Mouse (Mus musculus): ENCODE results near the gene Spaca9.

Gene Spaca9

GRCm38 (mm10) chr2:28699361-28700335, at the start of gene Spaca9, which contains the start of gene Ak8:
Spaca9 (minus strand) TSS chr2:28699727.
Ak8 (plus strand) TSS chr2:28700164.
- DNase-seq (ENCODE audit: extremely low read depth, low read depth, low spot score) = no peak

GRCm38 (mm10) chr2:28747705-28748104, 48.2 kb upstream of the Spaca9 start:
- no peak for DNase-seq (ENCODE audit: extremely low read depth, low read depth, low spot score)

- no peak for DNase-seq (ENCODE audit: extremely low read depth, low read depth, low spot score)
Observed at GRCm38 (mm10) chr2:28746682-28747332, 47.3 kb upstream of the Spaca9 start.

GRCm38 (mm10) chr2:28742701-28743100, 43.2 kb upstream of the Spaca9 start:
- no peak for DNase-seq (ENCODE audit: extremely low read depth, low read depth, low spot score)

- DNase-seq (ENCODE audit: extremely low read depth, low read depth, low spot score) = no peak
Observed at GRCm38 (mm10) chr2:28740159-28740558, 40.6 kb upstream of the Spaca9 start.

GRCm38 (mm10) chr2:28737112-28737511, 37.6 kb upstream of the Spaca9 start:
- no peak for DNase-seq (ENCODE audit: extremely low read depth, low read depth, low spot score)

GRCm38 (mm10) chr2:28730676-28731075, 31.1 kb upstream of the Spaca9 start:
- no peak for DNase-seq (ENCODE audit: extremely low read depth, low read depth, low spot score)

GRCm38 (mm10) chr2:28727786-28728404, 28.4 kb upstream of the Spaca9 start:
- DNase-seq (ENCODE audit: extremely low read depth, low read depth, low spot score) = no peak

- DNase-seq (ENCODE audit: extremely low read depth, low read depth, low spot score) = no peak
Observed at GRCm38 (mm10) chr2:28723912-28724311, 24.4 kb upstream of the Spaca9 start.

- DNase-seq (ENCODE audit: extremely low read depth, low read depth, low spot score) = no peak
Observed at GRCm38 (mm10) chr2:28722419-28722818, 22.9 kb upstream of the Spaca9 start.

GRCm38 (mm10) chr2:28713036-28713435, 13.5 kb upstream of the Spaca9 start:
- DNase-seq (ENCODE audit: extremely low read depth, low read depth, low spot score) = no peak

GRCm38 (mm10) chr2:28706787-28707186, 7.3 kb upstream of the Spaca9 start:
- no peak for DNase-seq (ENCODE audit: extremely low read depth, low read depth, low spot score)

GRCm38 (mm10) chr2:28706106-28706636, 6.6 kb upstream of the Spaca9 start:
- DNase-seq (ENCODE audit: extremely low read depth, low read depth, low spot score) = no peak

- no peak for DNase-seq (ENCODE audit: extremely low read depth, low read depth, low spot score)
Observed at GRCm38 (mm10) chr2:28701646-28702262, 2.2 kb upstream of the Spaca9 start.

GRCm38 (mm10) chr2:28698566-28698965, 961 bp downstream of the Spaca9 start:
- DNase-seq (ENCODE audit: extremely low read depth, low read depth, low spot score) = no peak

- DNase-seq (ENCODE audit: extremely low read depth, low read depth, low spot score) = no peak
Observed at GRCm38 (mm10) chr2:28692692-28693091, 6.8 kb downstream of the Spaca9 start.

- no peak for DNase-seq (ENCODE audit: extremely low read depth, low read depth, low spot score)
Observed at GRCm38 (mm10) chr2:28688431-28688830, 11.1 kb downstream of the Spaca9 start.

- no peak for DNase-seq (ENCODE audit: extremely low read depth, low read depth, low spot score)
Observed at GRCm38 (mm10) chr2:28685895-28686294, 13.6 kb downstream of the Spaca9 start.

GRCm38 (mm10) chr2:28681718-28682117, 17.8 kb downstream of the Spaca9 start:
- no peak for DNase-seq (ENCODE audit: extremely low read depth, low read depth, low spot score)

GRCm38 (mm10) chr2:28680710-28681109, 18.8 kb downstream of the Spaca9 start:
- DNase-seq (ENCODE audit: extremely low read depth, low read depth, low spot score) = no peak

GRCm38 (mm10) chr2:28676005-28676404, 23.5 kb downstream of the Spaca9 start:
- no peak for DNase-seq (ENCODE audit: extremely low read depth, low read depth, low spot score)

All from fat pad, adult 2 months (tissue).